Mouse (Mus musculus): Measurements from ENCODE around the gene Actr3.

GRCm38 (mm10) chr1:125482459-125483287, 47.1 kb upstream of the Actr3 start:
- no peak for TF ChIP-seq CTCF (IDR thresholded peaks at IDR 0.05; ENCODE audit: insufficient read depth, low read depth, low read length)
- TF ChIP-seq POLR2A (IDR thresholded peaks at IDR 0.05; ENCODE audit: insufficient read depth, low read depth, low read length) = no peak
